Mouse (Mus musculus) v-Abl transformed pro-B cells (cell line): ENCODE data around the gene Nusap1.
"Not testable (repeated sequence)": the region's sequence is repeated elsewhere in the genome, so short reads cannot be mapped to it uniquely, and the experiment has no call there.

Source experiments
- in situ Hi-C, 2 experiments: fragments of 400-800 bp; cut with MboI; formaldehyde crosslinking; loops; one replicate each; pipeline ENCODE4 v1.15.1; 2025; ENCODE audit not compliant: unreplicated experiment in 2 of 2

Gene Nusap1

GRCm38 (mm10) chr2:119636781-119637180, 18.7 kb downstream of the Nusap1 start:
- in situ Hi-C loops, result no loop called here

DNA sequence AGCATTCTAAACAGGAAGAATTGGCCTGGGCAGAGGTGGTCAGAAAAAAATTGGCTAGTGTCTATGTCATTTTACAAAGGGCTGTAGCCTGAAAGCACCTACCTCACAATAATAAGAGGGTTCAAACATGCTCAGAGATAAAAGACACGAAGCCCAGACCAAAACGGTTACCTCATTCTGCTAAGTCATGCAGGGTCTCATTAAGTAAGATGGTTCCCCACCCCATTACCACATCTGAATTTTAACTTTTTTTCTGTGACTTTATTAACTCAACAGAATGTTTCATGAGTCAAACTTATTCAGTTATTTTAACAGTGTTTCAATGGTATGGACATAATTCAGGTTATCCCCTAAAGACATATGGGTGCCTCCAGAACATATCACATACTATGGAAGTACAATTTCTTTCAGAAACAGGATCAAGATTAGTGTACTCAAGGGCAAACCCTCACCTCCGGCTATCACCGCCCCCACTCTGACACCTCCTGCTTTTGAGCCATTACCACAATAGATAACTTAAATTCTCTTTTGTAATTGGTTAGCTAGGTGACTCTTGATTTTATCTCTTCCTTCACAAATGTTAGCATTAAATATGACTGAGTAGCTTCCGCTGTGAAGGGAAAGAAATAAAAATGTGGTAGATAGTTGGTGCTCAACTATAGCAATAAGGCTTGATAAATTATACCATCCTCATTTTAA, 23.3 kb downstream of the Nusap1 start:
- in situ Hi-C loops, result no loop called here

DNA sequence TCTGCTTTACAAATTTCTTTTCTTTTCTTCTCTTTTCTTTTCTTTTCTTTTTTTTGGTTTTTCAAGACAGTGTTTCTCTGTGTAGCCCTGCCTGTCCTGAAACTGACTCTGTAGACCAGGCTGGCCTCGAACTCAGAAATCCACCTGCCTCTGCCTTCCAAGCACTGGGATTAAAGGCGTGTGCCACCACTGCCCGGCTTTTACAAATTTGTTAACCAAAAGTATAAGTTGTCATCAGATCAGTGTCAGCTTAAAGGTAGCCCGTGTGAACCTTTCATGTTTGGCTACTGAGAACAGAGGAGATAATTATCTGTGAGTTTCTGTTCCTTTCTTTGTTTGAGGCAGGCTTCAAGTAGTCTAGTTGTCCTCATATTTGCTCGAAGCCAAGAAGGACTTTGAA, 26.2 kb downstream of the Nusap1 start:
- in situ Hi-C loops, result no loop called here

DNA sequence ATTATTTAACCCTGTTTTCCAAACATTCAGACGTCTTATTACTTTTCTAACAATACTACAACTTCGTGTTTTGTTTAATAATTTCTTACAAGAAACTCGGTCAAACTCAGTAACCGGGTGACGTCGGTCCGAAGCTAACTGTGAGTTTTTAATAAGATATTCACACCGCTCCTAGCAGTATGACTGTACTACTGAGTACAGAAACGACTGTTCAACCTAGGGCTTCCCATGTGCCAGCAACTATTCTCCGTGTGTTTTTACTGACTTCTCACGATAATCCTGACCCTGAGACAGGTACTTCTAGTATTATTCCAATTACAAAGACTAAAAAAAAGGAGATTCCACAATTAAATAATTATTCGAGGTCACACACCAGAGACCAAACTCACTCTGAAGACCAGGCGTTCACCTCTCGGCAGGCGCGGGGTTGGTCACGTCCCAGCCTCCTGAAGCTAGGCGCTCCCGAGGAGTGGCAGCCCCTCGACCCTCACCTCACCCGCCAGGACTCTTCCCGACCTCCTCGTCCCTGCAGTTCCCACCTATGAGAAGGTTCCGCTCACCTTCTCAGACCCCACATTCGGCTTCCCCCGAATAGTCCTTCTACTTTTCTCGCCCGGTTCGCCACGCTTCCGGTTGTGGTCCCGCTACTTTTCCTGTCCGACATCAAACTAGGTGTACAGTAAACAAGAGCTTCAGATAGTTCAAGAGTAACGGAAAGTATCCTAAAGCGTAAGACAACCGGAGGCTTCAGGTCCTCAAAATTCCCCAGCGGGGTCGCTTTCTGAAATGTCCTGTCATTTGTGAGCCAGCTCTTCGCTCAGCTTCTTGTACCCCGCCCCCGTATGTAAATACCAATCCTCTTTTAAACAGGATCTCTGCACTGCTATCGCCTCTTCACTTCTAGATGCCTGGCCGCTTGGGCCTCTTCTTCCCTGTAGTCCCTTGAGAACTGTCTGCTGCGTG, 44.4 kb downstream of the Nusap1 start, which contains the start of gene Ndufaf1:
TSS of gene Ndufaf1 (minus strand) at position 608 of the 963 bp plus-strand sequence.
- in situ Hi-C loops, result no loop called here

GRCm38 (mm10) chr2:119665744-119666143, 47.6 kb downstream of the Nusap1 start:
- in situ Hi-C loops, result not testable (repeated sequence)

DNA sequence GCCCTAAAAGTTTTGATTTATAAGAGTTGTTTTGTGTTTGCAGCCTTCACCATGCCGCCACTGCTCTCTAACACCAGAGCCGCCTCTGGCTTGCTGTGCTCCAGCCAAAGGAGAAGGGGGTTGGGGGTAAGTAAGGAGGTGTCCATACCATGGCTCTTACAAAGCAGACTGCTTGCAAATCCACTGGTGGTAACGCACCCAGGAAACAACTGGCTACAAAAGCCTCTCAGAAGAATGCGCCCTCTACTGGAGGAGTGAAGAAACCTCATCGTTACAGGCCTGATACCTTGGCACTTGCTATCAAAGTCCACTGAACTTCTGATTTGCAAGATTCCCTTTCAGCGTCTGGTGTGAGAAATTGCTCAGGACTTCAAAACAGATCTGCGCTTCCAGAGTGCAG, 50.9 kb downstream of the Nusap1 start:
- in situ Hi-C loops, result no loop called here

- in situ Hi-C loops, result no loop called here
Observed at GRCm38 (mm10) chr2:119674525-119675214, 56.6 kb downstream of the Nusap1 start, which contains the start of gene Rtf1. Gene Rtf1 (plus strand): TSS chr2:119675068.

DNA sequence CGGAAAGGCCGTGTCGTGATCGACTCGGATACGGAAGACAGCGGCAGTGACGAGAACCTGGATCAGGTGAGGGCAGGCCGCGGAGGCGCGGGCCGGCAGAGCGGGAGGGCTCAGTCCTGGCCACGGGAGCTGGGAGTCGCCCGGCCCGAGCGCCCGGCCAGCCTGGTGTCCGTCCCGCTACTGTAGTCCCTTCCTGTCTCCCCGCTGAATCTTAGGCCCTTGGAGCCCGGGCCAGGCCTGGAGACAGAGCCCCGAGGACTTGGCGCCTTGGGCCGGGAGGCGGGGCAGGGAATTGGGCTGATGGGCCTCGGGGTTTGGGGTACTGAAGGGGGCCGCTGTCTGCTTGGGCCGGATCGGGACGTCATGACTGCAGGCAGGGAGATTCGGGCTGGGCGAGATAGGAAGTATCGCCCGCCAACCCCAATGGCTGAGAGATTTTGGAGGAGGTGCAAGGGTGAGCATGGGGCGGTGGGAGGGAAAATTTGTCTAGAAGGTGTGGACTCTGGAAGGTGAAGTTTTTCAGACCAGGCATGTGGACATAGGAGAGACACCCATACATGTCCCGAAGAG, 57.2 kb downstream of the Nusap1 start:
- in situ Hi-C loops, result no loop called here

DNA sequence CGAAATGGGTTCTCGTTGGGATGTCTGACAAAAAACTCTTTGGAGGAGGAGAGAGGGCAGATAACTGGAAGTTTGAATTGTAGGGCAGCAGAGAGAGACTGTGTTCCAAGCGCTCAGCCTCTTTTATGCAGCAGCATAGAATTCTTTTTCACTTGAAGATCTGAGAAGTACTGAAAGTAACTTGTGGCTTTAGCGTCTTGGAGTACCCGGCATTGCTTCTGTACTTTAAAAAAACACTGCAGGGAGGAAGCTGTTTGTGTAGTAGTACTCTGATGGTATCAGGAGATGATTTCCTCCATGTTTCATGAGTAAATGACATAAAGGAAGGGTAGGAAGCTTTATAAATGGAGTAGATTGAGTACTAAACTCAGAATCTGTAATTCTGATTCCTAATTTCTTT, 57.7 kb downstream of the Nusap1 start:
- in situ Hi-C loops, result no loop called here

GRCm38 (mm10) chr2:119683706-119684105, 65.6 kb downstream of the Nusap1 start:
- in situ Hi-C loops, result no loop called here

- in situ Hi-C loops, result loop anchor here (5.0 to 10.0 kb wide), 3 partner anchors 93 to 315 kb away; partner anchors contain the start of gene Rpap1 (in 2 of the 2)
Observed at GRCm38 (mm10) chr2:119692003-119692701, 74.1 kb downstream of the Nusap1 start.

- in situ Hi-C loops, result loop anchor here (5.0 to 10.0 kb wide), 3 partner anchors 90 to 312 kb away; partner anchors contain the start of gene Rpap1 (in 2 of the 2)
Observed at GRCm38 (mm10) chr2:119694826-119695225, 76.7 kb downstream of the Nusap1 start.

- in situ Hi-C loops, result loop anchor here in 1 of 2 experiments (10.0 kb wide), 1 partner anchor 89 kb away; the partner anchor contains the start of gene Rpap1
Observed at GRCm38 (mm10) chr2:119696111-119696510, 78.0 kb downstream of the Nusap1 start.

DNA sequence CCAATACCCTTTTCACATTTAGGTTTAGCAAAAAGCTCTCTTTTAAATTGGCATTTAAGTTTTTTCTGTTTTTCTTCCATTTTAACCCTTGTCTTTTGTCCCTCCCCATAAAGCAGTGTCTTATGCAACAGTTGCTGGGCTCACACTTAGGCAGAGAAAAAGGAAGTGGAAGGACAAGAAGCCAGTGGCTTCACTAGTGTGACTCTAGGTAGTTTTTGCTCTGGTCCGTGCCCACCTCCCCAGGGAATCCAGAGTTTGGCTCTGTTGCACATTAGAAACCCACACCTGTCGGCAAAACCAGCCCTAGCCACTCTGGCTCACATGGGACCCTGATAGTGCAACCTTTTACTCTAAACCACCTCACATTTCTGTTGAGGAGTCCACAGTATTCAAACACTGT, 80.4 kb downstream of the Nusap1 start:
- in situ Hi-C loops, result loop anchor here in 1 of 2 experiments (10.0 kb wide), 1 partner anchor 86 kb away; the partner anchor contains the start of gene Rpap1

DNA sequence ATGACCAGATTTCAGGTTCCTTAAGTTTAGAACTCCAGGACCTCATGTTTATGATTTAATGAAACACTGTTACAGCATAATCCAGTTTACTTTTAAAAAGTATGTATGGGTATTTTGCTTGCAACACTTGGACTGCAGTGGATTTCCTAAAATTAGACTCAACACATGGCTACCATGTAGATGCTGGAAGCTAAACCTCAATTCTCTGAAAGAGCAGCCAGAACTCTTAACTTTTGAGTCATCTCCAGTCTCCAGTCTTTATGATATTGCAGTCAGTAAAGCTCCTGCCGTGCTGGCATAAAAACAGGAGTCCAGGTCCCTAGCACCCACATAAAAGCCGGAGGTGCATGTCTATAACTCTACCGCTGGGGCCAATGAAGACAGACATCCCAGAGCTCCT, 81.9 kb downstream of the Nusap1 start:
- in situ Hi-C loops, result loop anchor here in 1 of 2 experiments (10.0 kb wide), 1 partner anchor 85 kb away; the partner anchor contains the start of gene Rpap1
